Mouse (Mus musculus) right cerebral cortex, postnatal 14 days (tissue): ENCODE results near the gene Gja4.
A peak's percentile ranks its signal among the peaks of the same experiment; 100 is the strongest.

ENCODE experiments used
- DNase-seq: peaks from one replicate; pipeline ENCODE4 v3.0.0; 2022

Gene Gja4

GRCm38 (mm10) chr4:127323651-127324050, 9.8 kb upstream of the Gja4 start:
- no peak for DNase-seq

- peak; percentile 68 for DNase-seq
These were observed 5.8 kb upstream of the Gja4 start for GRCm38 (mm10) chr4:127319613-127320012.

- DNase-seq = no peak
These were observed 3.3 kb upstream of the Gja4 start for GRCm38 (mm10) chr4:127317143-127317542.

- no peak for DNase-seq
These were observed 1.9 kb upstream of the Gja4 start for GRCm38 (mm10) chr4:127315753-127316152.

- no peak for DNase-seq
These were observed 746 bp upstream of the Gja4 start for GRCm38 (mm10) chr4:127314585-127314984.

- DNase-seq = no peak
These were observed 1.5 kb downstream of the Gja4 start for GRCm38 (mm10) chr4:127312349-127312748.

- DNase-seq = no peak
These were observed 2.3 kb downstream of the Gja4 start for GRCm38 (mm10) chr4:127311561-127311960.

GRCm38 (mm10) chr4:127306915-127307314, 6.9 kb downstream of the Gja4 start:
- no peak for DNase-seq

GRCm38 (mm10) chr4:127303796-127304195, 10.0 kb downstream of the Gja4 start:
- DNase-seq = no peak

- no peak for DNase-seq
These were observed 13.3 kb downstream of the Gja4 start for GRCm38 (mm10) chr4:127300503-127300902.

GRCm38 (mm10) chr4:127292631-127293030, 21.2 kb downstream of the Gja4 start:
- no peak for DNase-seq

GRCm38 (mm10) chr4:127289039-127289548, 24.7 kb downstream of the Gja4 start:
- no peak for DNase-seq

GRCm38 (mm10) chr4:127286907-127287306, 26.9 kb downstream of the Gja4 start:
- DNase-seq = no peak

GRCm38 (mm10) chr4:127279241-127279640, 34.6 kb downstream of the Gja4 start:
- no peak for DNase-seq

- no peak for DNase-seq
These were observed 35.3 kb downstream of the Gja4 start for GRCm38 (mm10) chr4:127278451-127279001.

- DNase-seq = no peak
These were observed 49.7 kb downstream of the Gja4 start for GRCm38 (mm10) chr4:127264183-127264554.

- DNase-seq = no peak
These were observed 50.2 kb downstream of the Gja4 start for GRCm38 (mm10) chr4:127263438-127264182.

- no peak for DNase-seq
These were observed 52.2 kb downstream of the Gja4 start for GRCm38 (mm10) chr4:127261601-127262000.
